ENCODE assay signal across 8 mouse cellular contexts in genomic region chr5:118037798-118038484, GRCm38 (mm10). TPM values are rescaled to one million over a fixed set of nuclear protein-coding genes. Genes with fewer than 3 reads are reported as not detected.
A peak's percentile ranks its signal among the peaks of the same experiment; 100 is the strongest.
DNase-seq lines count a peak whose midpoint lies in the region; ATAC-seq lines count a peak whose summit lies in the region.

No protein-coding gene starts in this region.

- peaks cover 2% of the 10 kb centered on the region; the same call in 1 of the 2 replicates for H3K4me1 ChIP-seq in liver, embryonic 11.5 days (replicated peaks; ENCODE audit: control insufficient read depth, insufficient read depth, low read length)
- peaks cover 27% of the 10 kb centered on the region for H3K4me1 ChIP-seq in forebrain, embryonic 15.5 days
- H3K4me1 ChIP-seq in kidney, embryonic 16.5 days (ENCODE audit: insufficient read depth, low read length) = peaks cover 12% of the 10 kb centered on the region
- peaks cover 8% of the 10 kb centered on the region; the same call in 1 of the 2 replicates for H3K4me1 ChIP-seq in neural tube, embryonic 14.5 days (ENCODE audit: control insufficient read depth, insufficient read depth, low read length)

- H3K9me3 ChIP-seq in liver, embryonic 11.5 days (ENCODE audit: control insufficient read depth, low read length) = no peaks in the 10 kb centered on the region
- no peaks in the 10 kb centered on the region for H3K9me3 ChIP-seq in forebrain, embryonic 15.5 days
- peaks cover 4% of the 10 kb centered on the region; the same call in 1 of the 2 replicates for H3K9me3 ChIP-seq in kidney, embryonic 16.5 days (ENCODE audit: low read length)
- H3K9me3 ChIP-seq in neural tube, embryonic 14.5 days (ENCODE audit: control insufficient read depth, low read length) = no peaks in the 10 kb centered on the region

- ATAC-seq in liver, embryonic 11.5 days (replicated peaks; ENCODE audit: low FRiP score) = peak; percentile 41; the same call in 1 of the 2 replicates
- ATAC-seq in forebrain, embryonic 15.5 days (replicated peaks) = peak; percentile 81
- peak; percentile 88 for ATAC-seq in kidney, embryonic 16.5 days (ENCODE audit: low FRiP score, low TSS enrichment)
- ATAC-seq in neural tube, embryonic 14.5 days (ENCODE audit: low read depth) = peak; percentile 84; the same call in 1 of the 2 replicates
- no peak for ATAC-seq in erythroid progenitor cell, adult 5-6 weeks (replicated peaks; ENCODE audit: low FRiP score, poor library complexity, severe bottlenecking)

- WGBS in liver, embryonic 11.5 days = 19% methylated on average over 9 of the region's 10 CpGs
- WGBS in forebrain, embryonic 15.5 days = 12% methylated on average over 10 of the region's 10 CpGs
- 17% methylated on average over 10 of the region's 10 CpGs for WGBS in kidney, embryonic 16.5 days
- WGBS in neural tube, embryonic 14.5 days = 7% methylated on average over 10 of the region's 10 CpGs

- no peak overlapping the region for H3K27ac ChIP-seq in liver, embryonic 11.5 days (ENCODE audit: low read depth, low read length)
- H3K27ac ChIP-seq in forebrain, embryonic 15.5 days (replicated peaks) = peak overlapping the region; percentile 70
- H3K27ac ChIP-seq in kidney, embryonic 16.5 days (ENCODE audit: low read length) = no peak overlapping the region
- H3K27ac ChIP-seq in neural tube, embryonic 14.5 days (ENCODE audit: low read depth, low read length) = peak overlapping the region; percentile 34; the same call in 1 of the 2 replicates

- H3K36me3 ChIP-seq in liver, embryonic 11.5 days (ENCODE audit: control insufficient read depth, insufficient read depth, low read length) = no peaks in the 10 kb centered on the region
- H3K36me3 ChIP-seq in forebrain, embryonic 15.5 days = no peaks in the 10 kb centered on the region
- no peaks in the 10 kb centered on the region for H3K36me3 ChIP-seq in kidney, embryonic 16.5 days (ENCODE audit: insufficient read depth, low read length)
- H3K36me3 ChIP-seq in neural tube, embryonic 14.5 days (ENCODE audit: control insufficient read depth, insufficient read depth, low read length) = no peaks in the 10 kb centered on the region

- no peak overlapping the region for H3K9ac ChIP-seq in liver, embryonic 11.5 days (ENCODE audit: low read depth, low read length)
- H3K9ac ChIP-seq in forebrain, embryonic 15.5 days (replicated peaks) = no peak overlapping the region
- H3K9ac ChIP-seq in kidney, embryonic 16.5 days (replicated peaks; ENCODE audit: low read length) = 0 out of 2 replicates have a peak overlapping the region, but pooled peaks have one; percentile 54
- no peak overlapping the region for H3K9ac ChIP-seq in neural tube, embryonic 14.5 days (replicated peaks; ENCODE audit: low read depth, low read length)

- H3K4me3 ChIP-seq in liver, embryonic 11.5 days (ENCODE audit: low read depth, low read length) = no peak overlapping the region
- H3K4me3 ChIP-seq in forebrain, embryonic 15.5 days = no peak overlapping the region
- H3K4me3 ChIP-seq in kidney, embryonic 16.5 days (ENCODE audit: low read length) = no peak overlapping the region
- no peak overlapping the region for H3K4me3 ChIP-seq in neural tube, embryonic 14.5 days (ENCODE audit: low read depth, low read length)

- H3K4me2 ChIP-seq in liver, embryonic 11.5 days = peak overlapping the region; percentile 38
- H3K4me2 ChIP-seq in forebrain, embryonic 15.5 days (replicated peaks) = 0 out of 2 replicates have a peak overlapping the region, but pooled peaks have one; percentile 7
- H3K4me2 ChIP-seq in kidney, embryonic 16.5 days (replicated peaks; ENCODE audit: low read depth, low read length) = peak overlapping the region; percentile 32
- peak overlapping the region; percentile 27; the same call in 1 of the 2 replicates for H3K4me2 ChIP-seq in neural tube, embryonic 14.5 days (ENCODE audit: low read depth, low read length)

- H3K27me3 ChIP-seq in liver, embryonic 11.5 days (replicated peaks; ENCODE audit: control insufficient read depth, insufficient read depth, low read length) = peaks cover 6% of the 10 kb centered on the region
- H3K27me3 ChIP-seq in forebrain, embryonic 15.5 days = no peaks in the 10 kb centered on the region
- no peaks in the 10 kb centered on the region for H3K27me3 ChIP-seq in kidney, embryonic 16.5 days (ENCODE audit: insufficient read depth, low read length)
- H3K27me3 ChIP-seq in neural tube, embryonic 14.5 days (ENCODE audit: control insufficient read depth, insufficient read depth, low read length) = no peaks in the 10 kb centered on the region

- DNase-seq in liver, embryonic 11.5 days (ENCODE audit: low spot score) = no peak
- no peak for DNase-seq in liver
- DNase-seq in cerebellum, adult 11-12 months = peak; percentile 83
- no peak for DNase-seq in urinary bladder, adult 2 months (ENCODE audit: low spot score)

RNA-seq across cellular contexts. Expression of gene Tesc, which starts 10.4 kb away (rescaled TPM):
- polyA plus RNA-seq in liver, embryonic 11.5 days (2014; fragmentation: Nextera tagmentation; extraction: Ambion mirVana) = 1.7 and 2.2 TPM in 2 replicates
- 9.9 and 10.6 TPM in 2 replicates for polyA plus RNA-seq in forebrain, embryonic 15.5 days (2015; fragmentation: Nextera tagmentation; extraction: Ambion mirVana)
- polyA plus RNA-seq in kidney, embryonic 16.5 days (2015; fragmentation: Nextera tagmentation; extraction: Ambion mirVana) = 20.9 and 23.9 TPM in 2 replicates
- polyA plus RNA-seq in neural tube, embryonic 14.5 days (2014; fragmentation: Nextera tagmentation; extraction: Ambion mirVana) = 2.2 and 2.5 TPM in 2 replicates
- 1.5 and 2.0 TPM in 2 replicates for polyA plus RNA-seq in urinary bladder, adult 2 months (2012; rRNA removed)
- not detected in 2 replicates for total RNA-seq in erythroid progenitor cell, adult 5-6 weeks (2015; ENCODE audit: low replicate concordance)
- 0.64 TPM in 1 of 2 replicates, not detected in the other for total RNA-seq in erythroid progenitor cell, adult 5-6 weeks (2017; ENCODE audit: low replicate concordance)

Comparison
In these comparisons a context has a peak if more than half of its experiments do, and no peak if none do; other contexts are left out.
1. H3K27ac ChIP-seq: peak in forebrain, embryonic 15.5 days (single experiment) and neural tube, embryonic 14.5 days (single experiment); none in liver, embryonic 11.5 days (single experiment) and kidney, embryonic 16.5 days (single experiment).
2. Peak in every context shown above with its lines, with median percentiles within 50 percentile points of each other: H3K4me2 ChIP-seq.